Mouse (Mus musculus) G1E (cell line): ENCODE data around the gene Socs4.

Source experiments
- CTCF ChIP-seq: IDR thresholded peaks from 2 replicates; pipeline ENCODE4 v1.5.1; 2012; ENCODE audit warnings: low read depth, low read length, inconsistent platforms, mixed read lengths
- GATA1 ChIP-seq: IDR thresholded peaks from 2 replicates; pipeline ENCODE4 v1.6.1; 2012; ENCODE audit warnings: borderline replicate concordance, low read length, inconsistent platforms, mixed read lengths
- GATA2 ChIP-seq: IDR thresholded peaks from 2 replicates; pipeline ENCODE4 v1.6.1; 2012; ENCODE audit warnings: low read depth, low read length, inconsistent platforms, borderline replicate concordance
- TAL1 ChIP-seq: conservative IDR thresholded peaks from 2 replicates; pipeline ENCODE4 v1.6.1; 2012; ENCODE audit warnings: low read depth, low read length, inconsistent platforms, mixed read lengths

DNA sequence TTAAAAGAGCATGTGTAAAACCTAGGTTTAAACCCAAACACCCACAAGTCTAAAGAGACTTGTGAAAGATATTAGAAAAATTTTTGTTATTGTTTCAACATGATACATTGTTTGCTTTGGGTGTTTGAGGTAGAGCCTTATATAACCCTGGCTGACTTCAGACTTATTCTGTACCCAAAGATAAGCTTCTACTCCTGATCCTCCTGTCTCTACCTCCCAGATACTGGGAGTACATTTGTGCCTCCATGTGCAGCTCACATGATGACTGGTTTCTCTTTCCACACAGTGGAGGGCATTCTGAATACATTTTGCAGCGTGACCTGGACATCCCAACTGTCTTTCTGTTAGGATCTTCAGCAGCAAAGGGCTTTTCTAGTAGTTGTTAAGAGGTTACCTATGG is 9.5 kb downstream of the Socs4 start:
- no peak for TF ChIP-seq CTCF
- no peak for TF ChIP-seq GATA2
- no peak for TF ChIP-seq GATA1
- TF ChIP-seq TAL1: no peak
